Mouse (Mus musculus): ENCODE results near the gene Dhcr24. TPM values are rescaled to one million over a fixed set of nuclear protein-coding genes. Genes with fewer than 3 reads are reported as not detected.

The Dhcr24 gene
- total RNA-seq, 1 experiment from 2014 or later: 14.8 TPM

DNA sequence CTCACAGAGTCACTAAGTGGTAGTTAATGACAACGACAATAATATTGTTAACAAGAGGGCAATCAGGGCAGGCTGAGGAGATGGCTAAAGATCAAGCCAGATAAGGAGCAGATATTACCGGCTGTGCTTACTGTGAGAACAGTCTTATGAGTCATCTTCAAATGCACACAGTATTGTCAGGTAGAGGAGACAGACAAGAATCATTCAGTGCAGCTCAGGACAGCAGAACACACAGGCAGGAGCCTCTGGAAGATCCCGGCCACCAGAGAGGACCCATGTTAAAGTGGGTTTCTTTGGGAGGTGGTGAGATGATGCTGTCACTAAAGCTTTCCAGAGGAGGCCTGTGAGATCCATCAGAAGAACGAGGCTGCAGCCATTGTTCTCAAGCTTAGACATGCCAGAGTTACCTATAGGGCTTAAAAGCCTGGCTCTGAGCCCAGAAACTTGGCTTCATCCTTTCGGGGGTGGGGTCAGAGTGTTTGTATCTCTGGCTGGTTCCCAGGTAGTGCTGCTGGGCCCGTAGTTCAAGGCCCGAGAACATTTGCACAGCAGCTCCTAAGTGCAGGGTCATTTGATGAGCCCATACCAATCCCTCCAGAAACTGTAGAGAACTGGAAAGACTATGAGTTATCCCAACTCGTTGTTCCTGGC is 10.2 kb upstream of the Dhcr24 start:
- ATAC-seq (replicated peaks in 1 of 2; ENCODE audit: insufficient read depth in 1 of 2, low FRiP score in 2 of 2, low TSS enrichment in 1 of 2, low read depth in 1 of 2, poor library complexity in 2 of 2, severe bottlenecking in 2 of 2): no peak

DNA sequence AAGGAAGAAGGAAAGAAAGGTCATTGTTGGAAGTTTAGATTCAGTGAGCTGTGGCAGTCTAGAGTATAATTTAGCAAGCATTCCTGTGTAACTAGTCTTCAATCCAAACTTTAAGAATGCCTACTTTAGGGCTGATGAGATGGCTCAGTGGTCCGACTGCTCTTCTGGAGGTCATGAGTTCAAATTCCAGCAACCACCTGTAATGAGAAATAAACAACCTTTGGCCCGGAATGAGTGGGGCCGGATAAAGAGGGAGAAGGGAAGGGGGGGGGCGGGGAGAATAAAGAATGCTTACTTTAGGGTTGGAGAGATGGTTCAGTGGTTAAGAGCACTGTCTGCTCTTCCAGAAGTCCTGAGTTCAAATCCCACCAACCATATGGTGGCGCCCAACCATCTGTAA is 3.6 kb upstream of the Dhcr24 start:
- ATAC-seq (replicated peaks in 1 of 2; ENCODE audit: insufficient read depth in 1 of 2, low FRiP score in 2 of 2, low TSS enrichment in 1 of 2, low read depth in 1 of 2, poor library complexity in 2 of 2, severe bottlenecking in 2 of 2): no peak

DNA sequence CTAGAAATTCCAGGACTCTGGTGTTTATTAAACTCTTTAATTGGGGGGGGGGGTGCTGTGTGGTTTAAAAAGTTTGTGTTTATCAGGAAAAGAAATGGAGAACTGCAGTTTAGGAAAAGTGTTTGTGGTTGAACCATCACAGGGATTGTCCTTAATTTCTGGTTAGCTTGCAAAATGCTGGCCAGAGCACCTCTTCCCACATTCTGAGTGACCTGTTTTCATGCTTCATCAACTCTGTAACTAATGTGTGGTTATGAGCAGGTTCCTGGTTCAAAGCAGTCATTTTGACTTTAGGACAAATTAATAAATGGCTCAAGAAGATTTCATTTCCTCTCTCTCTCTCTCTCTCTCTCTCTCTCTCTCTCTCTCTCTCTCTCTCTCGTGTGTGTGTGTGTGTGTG is 2.9 kb upstream of the Dhcr24 start:
- no peak for ATAC-seq (replicated peaks in 1 of 2; ENCODE audit: insufficient read depth in 1 of 2, low FRiP score in 2 of 2, low TSS enrichment in 1 of 2, low read depth in 1 of 2, poor library complexity in 2 of 2, severe bottlenecking in 2 of 2)

DNA sequence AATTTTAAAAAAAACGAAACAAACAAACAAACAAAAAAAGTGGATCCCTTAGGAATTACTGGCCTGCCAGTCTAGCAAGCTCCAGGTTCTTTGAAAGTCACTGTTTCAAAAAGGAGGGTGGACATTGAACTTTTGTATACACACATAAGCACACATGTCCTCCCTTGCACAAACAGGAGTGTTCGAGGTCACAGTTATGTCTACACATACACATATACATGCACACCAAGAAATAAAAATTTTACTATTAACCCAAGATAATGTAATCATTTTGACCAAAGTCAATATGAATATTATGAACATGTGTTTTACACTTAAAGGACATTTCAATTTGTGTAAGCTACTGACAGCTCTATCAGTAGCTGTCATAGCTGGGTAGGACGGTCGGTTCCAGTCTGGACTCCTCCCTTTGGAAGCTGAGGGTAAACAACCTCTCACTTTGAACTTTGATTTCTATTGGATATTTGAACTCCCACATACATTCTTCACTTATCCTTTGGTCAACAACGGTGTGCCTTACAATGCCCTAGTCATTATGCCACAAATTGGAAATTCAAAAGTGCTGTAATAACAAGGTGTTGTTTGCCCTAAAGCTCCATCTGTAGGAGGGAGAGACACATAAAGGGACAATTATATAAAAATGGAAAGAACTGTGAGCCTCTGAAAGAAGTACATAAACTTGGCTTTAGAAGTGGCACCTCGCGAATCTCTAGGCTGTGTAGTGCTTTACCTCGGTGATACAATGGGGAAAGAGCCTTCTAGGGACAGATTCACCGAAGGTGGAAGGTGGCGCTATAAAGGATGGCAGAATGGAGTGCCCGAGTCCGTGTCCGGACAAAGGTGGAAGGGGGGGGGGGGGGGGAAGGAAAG is 1.3 kb upstream of the Dhcr24 start:
- ATAC-seq (replicated peaks in 1 of 2; ENCODE audit: insufficient read depth in 1 of 2, low FRiP score in 2 of 2, low TSS enrichment in 1 of 2, low read depth in 1 of 2, poor library complexity in 2 of 2, severe bottlenecking in 2 of 2): no peak

DNA sequence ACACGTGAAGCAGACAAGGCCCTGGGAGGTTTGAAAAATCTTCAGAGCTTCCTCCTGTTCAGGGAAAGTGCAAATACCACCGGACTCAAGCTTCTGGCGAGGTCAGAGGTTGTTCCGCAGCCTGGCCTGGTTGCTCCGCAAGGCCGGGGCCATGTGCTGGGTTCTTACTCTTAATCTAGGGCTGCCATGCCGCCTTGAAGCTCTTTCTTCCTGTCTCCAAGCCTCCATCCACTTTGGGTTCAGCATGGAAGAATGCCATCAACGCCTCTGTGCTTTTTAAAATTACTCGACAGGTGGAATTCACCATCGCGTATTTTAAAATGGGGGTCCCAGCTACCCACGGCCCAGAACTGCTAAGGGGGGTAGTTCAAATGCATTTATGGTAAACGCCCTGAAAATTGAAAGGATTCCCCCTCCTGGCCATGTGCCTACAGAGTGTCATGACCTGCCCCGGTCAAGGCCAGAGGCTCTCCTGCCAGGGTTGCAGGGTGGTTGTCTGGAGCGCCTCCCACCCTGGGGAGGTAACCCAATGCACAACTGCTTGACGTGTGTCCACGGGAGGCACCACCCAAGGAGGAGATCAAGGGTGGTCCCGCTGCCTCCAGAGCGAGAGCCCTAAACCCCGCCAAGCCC is 509 bp upstream of the Dhcr24 start:
- ATAC-seq (replicated peaks in 1 of 2; ENCODE audit: insufficient read depth in 1 of 2, low FRiP score in 2 of 2, low TSS enrichment in 1 of 2, low read depth in 1 of 2, poor library complexity in 2 of 2, severe bottlenecking in 2 of 2): peak; percentile 38 to 40

DNA sequence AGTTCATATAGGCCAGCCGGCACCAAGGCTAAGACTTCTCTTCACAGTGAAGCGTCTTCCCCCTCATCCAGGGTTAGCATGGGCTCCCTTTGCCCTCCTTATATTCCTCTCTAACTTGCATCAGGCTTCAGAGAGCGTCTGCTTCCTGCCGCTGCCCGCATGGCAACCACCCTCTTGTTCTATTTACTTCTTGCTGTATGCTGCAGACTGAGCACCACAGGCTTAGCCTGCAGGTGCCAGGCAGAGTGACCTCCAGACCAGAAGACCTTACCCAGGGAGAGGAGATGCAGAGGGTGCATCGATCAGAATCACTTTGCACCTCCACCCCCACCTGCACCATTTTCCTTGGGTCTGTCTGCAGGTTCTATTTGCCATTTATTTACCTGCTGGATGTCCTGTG is 1.2 kb downstream of the Dhcr24 start:
- ATAC-seq (replicated peaks in 1 of 2; ENCODE audit: insufficient read depth in 1 of 2, low FRiP score in 2 of 2, low TSS enrichment in 1 of 2, low read depth in 1 of 2, poor library complexity in 2 of 2, severe bottlenecking in 2 of 2): 0 out of 4 replicates have a peak, but pooled peaks of 1 of the 2 experiments have one; percentile 3

DNA sequence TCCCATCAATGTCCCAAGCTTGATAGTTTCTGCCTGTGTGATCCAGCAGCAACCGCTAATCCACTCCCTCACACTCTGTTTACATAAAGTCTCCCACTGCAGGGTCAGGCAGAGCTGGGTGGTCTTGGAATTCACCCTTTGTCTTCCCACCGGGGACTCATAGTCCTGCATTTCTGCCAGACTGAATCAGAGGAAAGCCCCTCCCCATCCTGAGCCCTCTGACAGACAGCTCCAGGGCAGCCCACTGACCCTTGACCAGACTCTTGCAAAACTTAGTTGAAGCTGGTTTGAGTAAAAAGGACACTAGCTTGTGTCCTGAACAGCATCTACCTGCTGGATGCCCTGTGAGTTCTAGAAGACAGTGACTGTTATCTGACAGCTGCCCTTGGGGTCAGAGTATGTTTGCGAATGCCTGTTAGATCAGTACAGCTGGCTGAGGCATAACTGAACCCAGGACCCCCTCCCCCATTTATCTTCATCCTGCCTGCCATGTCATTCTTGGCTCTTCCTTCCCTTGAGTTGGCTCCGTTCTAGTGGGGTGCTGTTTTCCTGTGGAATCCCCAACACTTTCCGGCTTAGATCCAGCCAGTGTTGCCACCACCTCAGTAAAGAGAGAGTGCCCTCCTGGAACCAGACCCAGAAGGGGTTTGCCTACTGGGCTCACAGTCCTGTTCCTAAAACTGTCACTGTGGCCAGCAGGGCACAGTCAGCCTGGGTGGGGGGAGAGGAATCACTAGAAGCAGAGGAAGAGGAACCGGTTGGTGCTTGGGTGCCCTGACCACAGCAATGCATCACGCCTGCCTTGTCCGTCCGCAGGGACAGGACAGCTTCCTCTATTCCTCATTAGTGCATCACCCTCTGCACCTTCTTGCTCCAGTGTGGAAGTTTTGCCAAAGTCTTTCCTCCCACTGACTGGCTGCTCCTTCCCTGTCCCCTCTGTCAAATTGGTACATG is 2.3 kb downstream of the Dhcr24 start:
- peak; percentile 77 to 78 for ATAC-seq (replicated peaks in 1 of 2; ENCODE audit: insufficient read depth in 1 of 2, low FRiP score in 2 of 2, low TSS enrichment in 1 of 2, low read depth in 1 of 2, poor library complexity in 2 of 2, severe bottlenecking in 2 of 2)

DNA sequence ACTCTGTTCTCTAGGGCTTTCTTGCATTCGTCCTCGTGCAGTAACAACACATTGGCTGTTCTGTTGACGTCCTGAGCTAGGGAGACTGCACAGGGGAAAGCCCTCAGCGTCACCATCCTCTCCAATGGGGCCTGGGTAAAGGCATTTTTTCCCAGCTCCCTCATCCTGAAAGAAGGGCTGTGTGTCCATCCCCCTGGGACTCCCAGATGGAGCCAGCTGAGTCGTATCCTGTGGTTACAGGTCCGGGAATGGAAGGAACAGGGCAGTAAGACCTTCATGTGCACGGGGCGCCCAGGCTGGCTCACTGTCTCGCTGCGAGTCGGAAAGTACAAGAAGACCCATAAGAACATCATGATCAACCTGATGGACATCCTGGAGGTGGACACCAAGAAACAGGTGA is 3.3 kb downstream of the Dhcr24 start:
- ATAC-seq (replicated peaks in 1 of 2; ENCODE audit: insufficient read depth in 1 of 2, low FRiP score in 2 of 2, low TSS enrichment in 1 of 2, low read depth in 1 of 2, poor library complexity in 2 of 2, severe bottlenecking in 2 of 2): no peak

DNA sequence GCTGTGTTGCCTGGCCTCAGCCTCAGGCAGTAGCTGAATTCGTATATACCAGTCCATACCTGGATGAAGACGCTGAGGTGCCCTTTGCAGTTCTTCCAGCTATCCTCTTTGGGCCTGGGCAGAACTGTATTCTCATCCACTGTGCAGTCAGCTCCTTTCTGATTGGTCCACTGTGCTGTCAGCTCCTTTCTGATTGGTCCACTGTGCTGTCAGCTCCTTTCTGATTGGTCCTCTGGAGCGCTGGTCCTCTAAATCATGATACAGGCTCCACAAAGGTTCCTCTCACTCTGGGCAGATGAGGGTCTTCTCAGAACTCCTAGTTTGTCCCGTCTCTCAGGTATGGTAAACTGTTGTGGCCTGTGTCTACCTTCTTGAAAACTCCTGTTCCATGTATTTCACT is 8.8 kb downstream of the Dhcr24 start:
- ATAC-seq (replicated peaks in 1 of 2; ENCODE audit: insufficient read depth in 1 of 2, low FRiP score in 2 of 2, low TSS enrichment in 1 of 2, low read depth in 1 of 2, poor library complexity in 2 of 2, severe bottlenecking in 2 of 2): no peak

DNA sequence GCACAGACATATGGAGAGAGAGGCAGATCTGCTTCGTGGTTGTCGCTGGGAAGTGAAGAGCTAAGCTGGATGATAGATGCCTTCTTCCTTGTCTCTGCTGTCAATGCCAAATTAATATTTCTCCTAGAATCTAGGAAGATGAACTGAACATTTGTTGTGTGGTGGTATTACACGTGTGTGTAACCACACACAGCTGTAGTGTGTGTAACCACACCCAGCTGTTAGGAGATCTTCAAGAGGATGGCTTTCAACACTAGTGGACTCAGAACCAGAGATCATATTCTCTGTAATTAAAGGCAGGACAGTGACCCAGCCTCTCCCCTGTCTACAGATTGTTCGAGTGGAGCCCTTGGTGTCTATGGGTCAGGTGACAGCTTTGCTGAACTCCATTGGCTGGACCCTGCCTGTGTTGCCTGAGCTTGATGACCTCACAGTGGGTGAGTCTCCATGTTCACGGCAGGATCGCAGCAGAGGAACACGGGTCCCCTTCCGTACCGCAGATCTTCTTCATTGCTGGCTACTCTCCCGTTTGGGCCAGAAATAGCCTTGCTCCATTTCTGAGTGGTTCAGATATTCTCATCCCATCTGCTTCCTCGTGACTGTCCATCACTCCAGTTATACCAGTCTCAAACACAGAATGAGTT is 10.4 kb downstream of the Dhcr24 start:
- ATAC-seq (replicated peaks in 1 of 2; ENCODE audit: insufficient read depth in 1 of 2, low FRiP score in 2 of 2, low TSS enrichment in 1 of 2, low read depth in 1 of 2, poor library complexity in 2 of 2, severe bottlenecking in 2 of 2): no peak

DNA sequence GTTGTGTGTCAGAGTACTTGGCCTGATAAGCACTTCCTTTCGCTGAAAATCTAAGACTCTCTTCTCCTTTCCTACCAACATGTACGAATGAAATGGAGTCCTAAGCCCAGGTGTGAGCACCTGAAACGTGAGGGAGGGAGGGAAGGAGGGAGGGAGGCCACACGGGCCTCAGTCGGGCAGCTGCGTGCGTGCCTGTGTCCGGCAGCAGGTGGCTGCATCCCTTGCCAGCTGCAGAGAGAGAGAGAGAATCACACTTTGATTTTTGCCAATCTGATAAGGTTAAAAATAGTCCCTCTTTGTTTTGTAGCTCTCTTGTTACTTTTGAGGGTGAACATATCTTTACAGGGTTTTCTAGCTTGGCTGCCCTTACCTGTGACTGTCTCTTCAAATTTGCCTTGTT is 14.2 kb downstream of the Dhcr24 start:
- ATAC-seq (replicated peaks in 1 of 2; ENCODE audit: insufficient read depth in 1 of 2, low FRiP score in 2 of 2, low TSS enrichment in 1 of 2, low read depth in 1 of 2, poor library complexity in 2 of 2, severe bottlenecking in 2 of 2): no peak

DNA sequence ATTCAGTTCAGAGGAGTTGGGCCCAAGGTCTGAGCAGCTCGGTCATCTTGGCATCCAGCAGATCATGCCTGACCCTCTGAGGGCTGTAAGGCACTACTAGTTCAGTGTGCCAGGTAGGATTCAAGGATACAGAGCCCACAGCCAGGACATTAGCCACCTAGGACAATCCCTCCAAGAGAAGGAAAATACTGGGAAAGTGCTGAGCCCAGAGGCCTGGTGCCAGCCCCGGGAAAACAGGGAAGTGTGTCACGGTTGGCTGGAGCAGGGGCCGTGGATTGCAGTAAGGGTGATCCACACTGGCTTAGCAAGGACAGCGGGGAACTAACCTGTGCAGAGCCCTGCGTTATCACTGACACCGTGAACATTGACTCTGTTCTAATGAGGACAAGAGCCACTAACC is 16.7 kb downstream of the Dhcr24 start:
- ATAC-seq (replicated peaks in 1 of 2; ENCODE audit: insufficient read depth in 1 of 2, low FRiP score in 2 of 2, low TSS enrichment in 1 of 2, low read depth in 1 of 2, poor library complexity in 2 of 2, severe bottlenecking in 2 of 2): no peak

DNA sequence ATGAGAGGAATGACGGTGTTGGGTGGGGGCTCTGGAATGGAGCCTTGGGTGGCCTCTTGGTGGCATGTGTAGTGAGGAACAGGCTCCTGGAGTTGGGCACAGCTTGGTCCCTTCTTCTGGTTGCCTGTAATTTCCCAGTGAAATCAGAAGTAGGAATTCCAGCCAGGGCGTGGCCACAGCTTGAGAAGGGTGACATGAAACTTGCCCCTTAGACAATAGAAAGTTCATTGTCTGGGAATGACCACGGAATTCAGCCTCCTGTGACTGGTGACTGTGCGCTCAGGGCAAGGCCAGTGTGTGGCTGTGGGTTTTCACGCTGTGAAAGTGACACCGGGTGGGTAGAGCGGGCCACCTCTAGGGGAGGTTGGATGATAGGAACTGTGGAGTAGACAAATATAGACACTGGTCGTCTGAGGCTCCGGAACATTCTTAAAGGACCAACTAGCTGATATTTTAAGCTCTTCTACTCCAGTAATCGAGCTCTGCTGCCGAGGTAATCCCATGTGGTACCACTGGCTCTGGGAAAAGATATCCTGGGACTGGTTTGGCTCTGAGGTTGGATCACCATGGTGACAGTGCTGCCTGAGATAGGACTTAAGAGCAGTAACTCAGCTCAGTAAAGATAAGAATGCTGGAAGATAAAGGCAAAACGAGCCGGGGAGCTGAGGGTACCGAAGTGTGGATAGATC is 20.5 kb downstream of the Dhcr24 start:
- no peak for ATAC-seq (replicated peaks in 1 of 2; ENCODE audit: insufficient read depth in 1 of 2, low FRiP score in 2 of 2, low TSS enrichment in 1 of 2, low read depth in 1 of 2, poor library complexity in 2 of 2, severe bottlenecking in 2 of 2)

DNA sequence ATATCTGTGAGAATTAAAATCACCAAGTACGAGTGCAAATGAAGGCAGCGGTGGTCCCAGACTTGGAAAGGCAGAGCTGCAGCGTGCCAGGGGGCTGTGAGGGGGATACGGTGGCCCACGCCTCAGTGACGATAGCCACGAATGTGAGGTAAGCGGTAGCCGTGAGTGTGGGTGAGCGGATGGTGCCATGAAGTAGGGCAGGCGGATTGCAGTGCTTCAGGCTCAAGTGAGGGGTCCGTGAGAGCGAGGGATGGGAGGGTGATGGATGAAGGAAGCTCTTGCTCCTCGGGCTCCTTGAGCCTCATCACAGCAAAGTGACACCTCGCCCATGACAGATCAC is 21.0 kb downstream of the Dhcr24 start:
- ATAC-seq (replicated peaks in 1 of 2; ENCODE audit: insufficient read depth in 1 of 2, low FRiP score in 2 of 2, low TSS enrichment in 1 of 2, low read depth in 1 of 2, poor library complexity in 2 of 2, severe bottlenecking in 2 of 2): no peak

DNA sequence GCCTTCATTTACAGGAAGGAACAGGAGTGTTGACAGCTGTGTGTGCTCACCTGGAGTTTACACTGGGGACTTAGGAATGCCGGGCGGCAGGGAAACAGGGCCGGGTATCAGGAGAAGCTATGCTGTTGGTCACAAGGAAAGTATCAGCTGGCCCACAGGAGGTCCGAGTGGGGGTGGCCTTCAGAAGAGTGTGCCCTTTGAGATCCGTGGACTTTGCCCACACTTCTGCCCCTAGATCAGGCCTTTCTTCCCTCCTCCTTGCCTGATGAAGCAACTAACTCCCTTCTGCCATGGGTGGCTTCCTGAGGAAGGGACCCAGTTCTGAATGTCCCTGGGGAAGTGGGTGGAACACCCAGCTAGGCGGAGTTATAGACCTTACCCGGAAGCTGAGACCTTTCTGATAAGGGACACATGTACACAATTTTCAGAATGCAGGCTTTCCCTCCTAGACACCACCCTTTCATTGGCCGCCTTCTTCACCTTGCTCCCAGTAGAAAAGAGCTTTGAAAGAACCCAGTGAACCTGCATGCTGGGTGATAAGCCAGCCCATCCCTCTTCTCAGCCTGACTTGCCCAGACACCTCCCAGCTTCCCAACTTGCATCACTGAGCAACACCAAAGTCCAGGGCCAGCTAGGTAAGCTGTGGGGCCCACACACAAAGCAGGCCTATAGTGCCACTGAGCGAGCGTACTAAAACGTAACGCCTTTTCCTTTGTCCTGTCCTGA is 21.8 kb downstream of the Dhcr24 start:
- no peak; a peak in 1 of 4 replicates for ATAC-seq (replicated peaks in 1 of 2; ENCODE audit: insufficient read depth in 1 of 2, low FRiP score in 2 of 2, low TSS enrichment in 1 of 2, low read depth in 1 of 2, poor library complexity in 2 of 2, severe bottlenecking in 2 of 2)

DNA sequence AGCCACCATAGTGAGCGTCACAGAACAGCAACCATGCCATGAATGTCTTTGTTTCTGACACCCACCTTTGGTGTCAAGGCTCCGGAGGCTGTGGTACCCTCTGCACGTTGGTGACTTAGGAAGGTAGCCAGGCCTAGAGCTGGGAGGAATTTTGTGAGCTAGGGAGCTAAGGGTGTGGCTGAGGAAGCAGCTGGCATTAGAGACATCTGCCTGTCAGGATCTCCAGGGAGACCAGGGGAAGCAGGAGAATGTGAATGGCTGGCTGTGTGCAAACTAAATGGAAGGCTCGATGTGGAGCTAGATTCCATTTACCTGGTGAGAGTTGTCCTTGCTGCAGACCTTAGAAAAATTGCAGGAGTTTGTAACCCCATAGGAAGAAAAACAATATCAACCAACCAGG is 23.8 kb downstream of the Dhcr24 start:
- ATAC-seq (replicated peaks in 1 of 2; ENCODE audit: insufficient read depth in 1 of 2, low FRiP score in 2 of 2, low TSS enrichment in 1 of 2, low read depth in 1 of 2, poor library complexity in 2 of 2, severe bottlenecking in 2 of 2): no peak

All from hematopoietic stem cell, adult 5-6 weeks (primary cell).